Comparison of ENCODE assay signal across 21 mouse cellular contexts in genomic region chr9:27049492-27049891, GRCm38 (mm10). TPM values are rescaled to one million over a fixed set of nuclear protein-coding genes. Genes with fewer than 3 reads are reported as not detected.
A peak's percentile ranks its signal among the peaks of the same experiment; 100 is the strongest.
DNase-seq lines count a peak whose midpoint lies in the region; ATAC-seq and TF ChIP-seq lines count a peak whose summit lies in the region.
"Had no signal": no experiment of that assay in that cellular context is flagged by ENCODE, and none has a peak within 500 bp of the region (broad histone marks: within the 10 kb centered on the region; RNA-seq: fewer than 3 reads in every experiment).

No protein-coding gene starts in this region.

- 93% methylated on average over 2 of the region's 2 CpGs for WGBS in forebrain, embryonic 14.5 days
- WGBS in forebrain, embryonic 11.5 days, result 94% methylated on average over 2 of the region's 2 CpGs
- 90% methylated on average over 2 of the region's 2 CpGs for WGBS in intestine, postnatal 0 days
- WGBS in intestine, embryonic 15.5 days, result 88% methylated on average over 2 of the region's 2 CpGs
- WGBS in midbrain, embryonic 14.5 days, result 97% methylated on average over 2 of the region's 2 CpGs
- 96% methylated on average over 2 of the region's 2 CpGs for WGBS in midbrain, embryonic 16.5 days
- 75% methylated on average over 2 of the region's 2 CpGs for WGBS in stomach, postnatal 0 days

- peaks cover 78% of the 10 kb centered on the region for H3K36me3 ChIP-seq in forebrain, embryonic 14.5 days (ENCODE audit: control insufficient read depth, insufficient read depth, low read length)
- H3K36me3 ChIP-seq in forebrain, embryonic 11.5 days (ENCODE audit: control insufficient read depth, insufficient read depth, low read length), result peaks cover 10% of the 10 kb centered on the region
- peaks cover 68% of the 10 kb centered on the region for H3K36me3 ChIP-seq in intestine, postnatal 0 days (ENCODE audit: control insufficient read depth, insufficient read depth)
- peaks cover 38% of the 10 kb centered on the region for H3K36me3 ChIP-seq in intestine, embryonic 15.5 days
- H3K36me3 ChIP-seq in midbrain, embryonic 14.5 days (ENCODE audit: control insufficient read depth, insufficient read depth, low read length), result peaks cover 84% of the 10 kb centered on the region
- H3K36me3 ChIP-seq in midbrain, embryonic 16.5 days (ENCODE audit: control insufficient read depth, insufficient read depth, low read length), result peaks cover 45% of the 10 kb centered on the region
- H3K36me3 ChIP-seq in stomach, postnatal 0 days (ENCODE audit: control insufficient read depth, insufficient read depth, low read length), result peaks cover 35% of the 10 kb centered on the region

- H3K27ac ChIP-seq in forebrain, embryonic 14.5 days (ENCODE audit: low read depth, low read length), result no peak overlapping the region
- H3K27ac ChIP-seq in forebrain, embryonic 11.5 days (ENCODE audit: low read depth, low read length), result no peak overlapping the region
- H3K27ac ChIP-seq in intestine, postnatal 0 days (ENCODE audit: low read depth, low read length), result no peak overlapping the region
- H3K27ac ChIP-seq in intestine, embryonic 15.5 days, result no peak overlapping the region
- H3K27ac ChIP-seq in midbrain, embryonic 14.5 days (replicated peaks; ENCODE audit: low read depth, low read length), result no peak overlapping the region
- no peak overlapping the region for H3K27ac ChIP-seq in midbrain, embryonic 16.5 days (ENCODE audit: low read length)
- no peak overlapping the region for H3K27ac ChIP-seq in stomach, postnatal 0 days (replicated peaks)
- H3K27ac ChIP-seq: limb, embryonic 13.5 days; liver, embryonic 14.5 days had no signal

- DNase-seq in forebrain, embryonic 14.5 days (ENCODE audit: low spot score), result peak; percentile 32
- DNase-seq in forebrain, embryonic 11.5 days (ENCODE audit: low spot score), result no peak
- DNase-seq in midbrain, embryonic 14.5 days, result peak; percentile 23
- DNase-seq in stomach, postnatal 0 days (ENCODE audit: low spot score), result no peak
- no peak for DNase-seq in cerebellum, postnatal 36 days
- DNase-seq: adrenal gland, adult 8-10 months; cerebellum, postnatal 10 days; embryo, embryonic 11 days; gastrocnemius, postnatal 25 days; kidney, adult 9 months; kidney, postnatal 4 days; lung, postnatal 14 days; right cerebral cortex, adult 18-20 months; thymus, postnatal 25 days had no signal

- H3K9ac ChIP-seq in forebrain, embryonic 14.5 days (ENCODE audit: low read length), result no peak overlapping the region
- H3K9ac ChIP-seq in forebrain, embryonic 11.5 days (ENCODE audit: low read length), result no peak overlapping the region
- no peak overlapping the region for H3K9ac ChIP-seq in intestine, postnatal 0 days (ENCODE audit: low read depth, low read length)
- no peak overlapping the region for H3K9ac ChIP-seq in intestine, embryonic 15.5 days
- H3K9ac ChIP-seq in midbrain, embryonic 14.5 days (replicated peaks; ENCODE audit: low read length), result no peak overlapping the region
- no peak overlapping the region for H3K9ac ChIP-seq in midbrain, embryonic 16.5 days (ENCODE audit: low read depth, low read length)
- no peak overlapping the region for H3K9ac ChIP-seq in stomach, postnatal 0 days (ENCODE audit: low read length)
- H3K9ac ChIP-seq: limb, embryonic 13.5 days; liver, embryonic 14.5 days had no signal

- no peaks in the 10 kb centered on the region for H3K4me1 ChIP-seq in forebrain, embryonic 14.5 days (ENCODE audit: control insufficient read depth, insufficient read depth, low read length)
- H3K4me1 ChIP-seq in forebrain, embryonic 11.5 days (replicated peaks; ENCODE audit: control insufficient read depth, insufficient read depth, low read length), result no peaks in the 10 kb centered on the region
- no peaks in the 10 kb centered on the region; the same call in 1 of the 2 replicates for H3K4me1 ChIP-seq in intestine, postnatal 0 days (replicated peaks; ENCODE audit: control insufficient read depth, insufficient read depth, low read length)
- H3K4me1 ChIP-seq in intestine, embryonic 15.5 days (replicated peaks), result no peaks in the 10 kb centered on the region
- H3K4me1 ChIP-seq in midbrain, embryonic 14.5 days (ENCODE audit: control insufficient read depth, insufficient read depth, low read length), result no peaks in the 10 kb centered on the region
- H3K4me1 ChIP-seq in midbrain, embryonic 16.5 days (ENCODE audit: control insufficient read depth, insufficient read depth, low read length), result no peaks in the 10 kb centered on the region
- H3K4me1 ChIP-seq in stomach, postnatal 0 days (replicated peaks; ENCODE audit: control insufficient read depth, insufficient read depth), result no peaks in the 10 kb centered on the region
- H3K4me1 ChIP-seq: limb, embryonic 13.5 days had no signal

- H3K27me3 ChIP-seq in forebrain, embryonic 14.5 days (replicated peaks; ENCODE audit: control insufficient read depth, insufficient read depth, low read length), result no peaks in the 10 kb centered on the region
- H3K27me3 ChIP-seq in forebrain, embryonic 11.5 days (ENCODE audit: control insufficient read depth, insufficient read depth, low read length), result no peaks in the 10 kb centered on the region
- H3K27me3 ChIP-seq in intestine, postnatal 0 days (replicated peaks; ENCODE audit: control insufficient read depth, insufficient read depth, low read length), result no peaks in the 10 kb centered on the region
- no peaks in the 10 kb centered on the region for H3K27me3 ChIP-seq in intestine, embryonic 15.5 days (replicated peaks)
- H3K27me3 ChIP-seq in midbrain, embryonic 14.5 days (ENCODE audit: control insufficient read depth, insufficient read depth, low read length), result no peaks in the 10 kb centered on the region
- H3K27me3 ChIP-seq in midbrain, embryonic 16.5 days (ENCODE audit: control insufficient read depth, insufficient read depth, low read depth, low read length), result no peaks in the 10 kb centered on the region
- H3K27me3 ChIP-seq in stomach, postnatal 0 days (ENCODE audit: control insufficient read depth, insufficient read depth, low read length), result no peaks in the 10 kb centered on the region
- H3K27me3 ChIP-seq: limb, embryonic 13.5 days; megakaryocyte, embryonic 14.5 days had no signal

- no peak for ATAC-seq in forebrain, embryonic 14.5 days
- ATAC-seq in forebrain, embryonic 11.5 days (replicated peaks; ENCODE audit: low FRiP score), result no peak
- no peak for ATAC-seq in intestine, postnatal 0 days
- ATAC-seq in intestine, embryonic 15.5 days, result no peak
- no peak for ATAC-seq in midbrain, embryonic 14.5 days (ENCODE audit: low FRiP score, low TSS enrichment)
- ATAC-seq in midbrain, embryonic 16.5 days, result no peak
- no peak for ATAC-seq in stomach, postnatal 0 days (ENCODE audit: low FRiP score, low TSS enrichment)
- ATAC-seq: inflammation-experienced regulatory T-cells, adult 6 months had no signal

- peak; percentile 50 for TF ChIP-seq CTCF in intestine, postnatal 0 days (IDR thresholded peaks at IDR 0.05; ENCODE audit: low read depth)
- peak; percentile 64 for TF ChIP-seq CTCF in stomach, postnatal 0 days (IDR thresholded peaks at IDR 0.05; ENCODE audit: low read depth)

- H3K4me3 ChIP-seq in forebrain, embryonic 14.5 days (ENCODE audit: low read depth, low read length), result no peak overlapping the region
- H3K4me3 ChIP-seq in forebrain, embryonic 11.5 days (ENCODE audit: low read depth, low read length), result no peak overlapping the region
- no peak overlapping the region for H3K4me3 ChIP-seq in intestine, postnatal 0 days (ENCODE audit: low read depth, low read length)
- H3K4me3 ChIP-seq in intestine, embryonic 15.5 days (replicated peaks), result no peak overlapping the region
- H3K4me3 ChIP-seq in midbrain, embryonic 14.5 days (replicated peaks; ENCODE audit: low read depth, low read length), result no peak overlapping the region
- no peak overlapping the region for H3K4me3 ChIP-seq in midbrain, embryonic 16.5 days (ENCODE audit: low read depth, low read length)
- H3K4me3 ChIP-seq in stomach, postnatal 0 days (ENCODE audit: low read depth, low read length), result no peak overlapping the region
- H3K4me3 ChIP-seq: limb, embryonic 13.5 days; megakaryocyte, embryonic 14.5 days had no signal

- no peak overlapping the region for H3K4me2 ChIP-seq in forebrain, embryonic 14.5 days (ENCODE audit: low read length)
- H3K4me2 ChIP-seq in forebrain, embryonic 11.5 days (ENCODE audit: low read depth, low read length, severe bottlenecking), result no peak overlapping the region
- no peak overlapping the region for H3K4me2 ChIP-seq in intestine, postnatal 0 days (replicated peaks; ENCODE audit: low read depth)
- H3K4me2 ChIP-seq in intestine, embryonic 15.5 days (replicated peaks), result no peak overlapping the region
- H3K4me2 ChIP-seq in midbrain, embryonic 14.5 days (ENCODE audit: low read length), result no peak overlapping the region
- H3K4me2 ChIP-seq in midbrain, embryonic 16.5 days (ENCODE audit: low read length), result no peak overlapping the region
- no peak overlapping the region for H3K4me2 ChIP-seq in stomach, postnatal 0 days (replicated peaks; ENCODE audit: low read depth)
- H3K4me2 ChIP-seq: limb, embryonic 13.5 days had no signal

- no peaks in the 10 kb centered on the region for H3K9me3 ChIP-seq in forebrain, embryonic 14.5 days (replicated peaks; ENCODE audit: control insufficient read depth, low read length)
- H3K9me3 ChIP-seq in forebrain, embryonic 11.5 days (ENCODE audit: control insufficient read depth, low read length), result no peaks in the 10 kb centered on the region
- H3K9me3 ChIP-seq in intestine, postnatal 0 days (ENCODE audit: control insufficient read depth), result no peaks in the 10 kb centered on the region
- H3K9me3 ChIP-seq in intestine, embryonic 15.5 days, result no peaks in the 10 kb centered on the region
- no peaks in the 10 kb centered on the region for H3K9me3 ChIP-seq in midbrain, embryonic 14.5 days (ENCODE audit: control insufficient read depth, low read length)
- H3K9me3 ChIP-seq in midbrain, embryonic 16.5 days (replicated peaks; ENCODE audit: control insufficient read depth, low read length, poor library complexity, severe bottlenecking), result no peaks in the 10 kb centered on the region
- H3K9me3 ChIP-seq in stomach, postnatal 0 days (ENCODE audit: control insufficient read depth, low read length), result no peaks in the 10 kb centered on the region
- H3K9me3 ChIP-seq: limb, embryonic 13.5 days; megakaryocyte, embryonic 14.5 days had no signal

- no peak for TF ChIP-seq EP300 in stomach, postnatal 0 days (optimal IDR thresholded peaks at IDR 0.05)

RNA-seq across cellular contexts. Expression of gene Ncapd3, which starts 19.5 kb away (rescaled TPM):
- 23.8 and 23.9 TPM in 2 replicates for polyA plus RNA-seq in forebrain, embryonic 14.5 days (2014; fragmentation: Nextera tagmentation; extraction: Ambion mirVana)
- 44.7 and 48.7 TPM in 2 replicates for polyA plus RNA-seq in forebrain, embryonic 11.5 days (2014; fragmentation: Nextera tagmentation; extraction: Ambion mirVana)
- polyA plus RNA-seq in intestine, postnatal 0 days (2015; fragmentation: Nextera tagmentation; extraction: Ambion mirVana), result 9.0 and 10.8 TPM in 2 replicates
- polyA plus RNA-seq in intestine, embryonic 15.5 days (2015; fragmentation: Nextera tagmentation; extraction: Ambion mirVana), result 23.7 and 25.9 TPM in 2 replicates
- 16.7 and 24.6 TPM in 2 replicates for polyA plus RNA-seq in midbrain, embryonic 14.5 days (2014; fragmentation: Nextera tagmentation; extraction: Ambion mirVana)
- polyA plus RNA-seq in midbrain, embryonic 16.5 days (2015; fragmentation: Nextera tagmentation; extraction: Ambion mirVana), result 14.9 and 15.3 TPM in 2 replicates
- polyA plus RNA-seq in stomach, postnatal 0 days (2015; fragmentation: Nextera tagmentation; extraction: Ambion mirVana), result 6.8 and 7.5 TPM in 2 replicates

RNA-seq across cellular contexts. Expression of gene Vps26b, which starts 19.6 kb away (rescaled TPM):
- 77.9 and 84.4 TPM in 2 replicates for polyA plus RNA-seq in forebrain, embryonic 14.5 days (2014; fragmentation: Nextera tagmentation; extraction: Ambion mirVana)
- polyA plus RNA-seq in forebrain, embryonic 11.5 days (2014; fragmentation: Nextera tagmentation; extraction: Ambion mirVana), result 56.9 and 59.8 TPM in 2 replicates
- 22.2 and 22.4 TPM in 2 replicates for polyA plus RNA-seq in intestine, postnatal 0 days (2015; fragmentation: Nextera tagmentation; extraction: Ambion mirVana)
- 30.9 and 32.3 TPM in 2 replicates for polyA plus RNA-seq in intestine, embryonic 15.5 days (2015; fragmentation: Nextera tagmentation; extraction: Ambion mirVana)
- polyA plus RNA-seq in midbrain, embryonic 14.5 days (2014; fragmentation: Nextera tagmentation; extraction: Ambion mirVana), result 85.3 and 102 TPM in 2 replicates
- 88.0 and 89.0 TPM in 2 replicates for polyA plus RNA-seq in midbrain, embryonic 16.5 days (2015; fragmentation: Nextera tagmentation; extraction: Ambion mirVana)
- 18.0 and 19.6 TPM in 2 replicates for polyA plus RNA-seq in stomach, postnatal 0 days (2015; fragmentation: Nextera tagmentation; extraction: Ambion mirVana)

RNA-seq across cellular contexts. Expression of gene Thyn1, which starts 50.0 kb away (rescaled TPM):
- polyA plus RNA-seq in forebrain, embryonic 14.5 days (2014; fragmentation: Nextera tagmentation; extraction: Ambion mirVana), result 151 and 164 TPM in 2 replicates
- 155 and 161 TPM in 2 replicates for polyA plus RNA-seq in forebrain, embryonic 11.5 days (2014; fragmentation: Nextera tagmentation; extraction: Ambion mirVana)
- 59.7 and 62.7 TPM in 2 replicates for polyA plus RNA-seq in intestine, postnatal 0 days (2015; fragmentation: Nextera tagmentation; extraction: Ambion mirVana)
- polyA plus RNA-seq in intestine, embryonic 15.5 days (2015; fragmentation: Nextera tagmentation; extraction: Ambion mirVana), result 148 and 154 TPM in 2 replicates
- polyA plus RNA-seq in midbrain, embryonic 14.5 days (2014; fragmentation: Nextera tagmentation; extraction: Ambion mirVana), result 127 and 131 TPM in 2 replicates
- 123 and 129 TPM in 2 replicates for polyA plus RNA-seq in midbrain, embryonic 16.5 days (2015; fragmentation: Nextera tagmentation; extraction: Ambion mirVana)
- polyA plus RNA-seq in stomach, postnatal 0 days (2015; fragmentation: Nextera tagmentation; extraction: Ambion mirVana), result 94.3 and 106 TPM in 2 replicates

RNA-seq across cellular contexts. Expression of gene Acad8, which starts 50.1 kb away (rescaled TPM):
- polyA plus RNA-seq in forebrain, embryonic 14.5 days (2014; fragmentation: Nextera tagmentation; extraction: Ambion mirVana), result 34.4 and 43.3 TPM in 2 replicates
- polyA plus RNA-seq in forebrain, embryonic 11.5 days (2014; fragmentation: Nextera tagmentation; extraction: Ambion mirVana), result 38.2 and 43.6 TPM in 2 replicates
- polyA plus RNA-seq in intestine, postnatal 0 days (2015; fragmentation: Nextera tagmentation; extraction: Ambion mirVana), result 19.0 and 22.2 TPM in 2 replicates
- polyA plus RNA-seq in intestine, embryonic 15.5 days (2015; fragmentation: Nextera tagmentation; extraction: Ambion mirVana), result 34.7 and 36.6 TPM in 2 replicates
- 27.3 and 28.5 TPM in 2 replicates for polyA plus RNA-seq in midbrain, embryonic 14.5 days (2014; fragmentation: Nextera tagmentation; extraction: Ambion mirVana)
- polyA plus RNA-seq in midbrain, embryonic 16.5 days (2015; fragmentation: Nextera tagmentation; extraction: Ambion mirVana), result 33.2 and 33.9 TPM in 2 replicates
- polyA plus RNA-seq in stomach, postnatal 0 days (2015; fragmentation: Nextera tagmentation; extraction: Ambion mirVana), result 37.8 and 42.9 TPM in 2 replicates

Comparison
In these comparisons a context has a peak if more than half of its experiments do, and no peak if none do; other contexts are left out.
1. DNase-seq: peak in forebrain, embryonic 14.5 days (single experiment) and midbrain, embryonic 14.5 days (single experiment); none in forebrain, embryonic 11.5 days (single experiment), stomach, postnatal 0 days (single experiment) and cerebellum, postnatal 36 days (0 of 2).